Mouse (Mus musculus): ENCODE measurements at regions not wholly inside any gene's neighbourhood (a gene's known extent, or its start where the extent isn't known, plus 50 kb on each side); places are given as distances from the start of the nearest gene placed in this dataset.

- Histone ChIP-seq H3K9ac (no peak overlapping the region), H3K36me3 (no peaks in the 10 kb centered on the region), H3K4me3 (replicated peaks) (no peak overlapping the region), H3K27ac (no peak overlapping the region), H3K4me1 (no peaks in the 10 kb centered on the region), H3K27me3 (no peaks in the 10 kb centered on the region), H3K9me3 (replicated peaks) (no peaks in the 10 kb centered on the region), H3K4me2 (no peak overlapping the region)
- WGBS: 81% methylated on average over 4 of the region's 4 CpGs
- no peak for ATAC-seq (replicated peaks; ENCODE audit: low FRiP score)
These were observed 133.5 kb upstream of the Kdm8 start for GRCm38 (mm10) chr7:125310971-125311370.

GRCm38 (mm10) chr7:125313604-125314003, 130.9 kb upstream of the Kdm8 start:
- ATAC-seq (replicated peaks; ENCODE audit: low FRiP score): no peak

DNA sequence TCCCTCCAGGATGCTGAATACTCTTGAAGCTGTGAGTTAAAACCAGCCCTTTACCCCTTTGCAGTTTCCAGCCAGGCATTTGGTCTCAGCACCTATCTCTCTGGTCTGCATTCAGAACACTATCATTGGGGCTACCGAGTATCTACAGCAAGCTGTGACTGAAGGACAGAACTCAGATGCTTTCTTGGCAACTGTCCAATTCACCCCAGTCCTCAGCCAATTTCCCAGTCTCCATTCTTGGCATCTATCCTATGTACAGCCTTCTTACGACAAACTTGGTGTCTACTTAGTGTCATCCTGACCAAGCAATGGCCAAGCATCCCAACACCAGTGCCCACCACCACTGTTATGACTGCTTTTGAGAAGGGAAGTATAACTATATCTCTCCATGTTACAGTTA, 109.7 kb upstream of the Kdm8 start:
- H3K27ac ChIP-seq: no peak overlapping the region
- no peak overlapping the region for H3K4me3 ChIP-seq (replicated peaks)
- no peaks in the 10 kb centered on the region for H3K27me3 ChIP-seq
- no peak overlapping the region for H3K9ac ChIP-seq
- H3K4me2 ChIP-seq: no peak overlapping the region
- 73% methylated on average over 2 of the region's 2 CpGs for WGBS
- no peaks in the 10 kb centered on the region for H3K9me3 ChIP-seq (replicated peaks)
- no peaks in the 10 kb centered on the region for H3K4me1 ChIP-seq
- H3K36me3 ChIP-seq: no peaks in the 10 kb centered on the region
- ATAC-seq (replicated peaks; ENCODE audit: low FRiP score): no peak

More at GRCm38 (mm10) chr7:125313604-125314003, 130.9 kb upstream of the Kdm8 start:
- H3K27me3 ChIP-seq: no peaks in the 10 kb centered on the region
- no peaks in the 10 kb centered on the region for H3K4me1 ChIP-seq
- H3K9ac ChIP-seq: no peak overlapping the region
- no peaks in the 10 kb centered on the region for H3K9me3 ChIP-seq (replicated peaks)
- no peak overlapping the region for H3K27ac ChIP-seq
- WGBS: 87% methylated on average over 3 of the region's 3 CpGs
- H3K4me2 ChIP-seq: no peak overlapping the region
- no peak overlapping the region for H3K4me3 ChIP-seq (replicated peaks)
- H3K36me3 ChIP-seq: no peaks in the 10 kb centered on the region

- no peaks in the 10 kb centered on the region for H3K36me3 ChIP-seq
- H3K27ac ChIP-seq: no peak overlapping the region
- no peaks in the 10 kb centered on the region for H3K9me3 ChIP-seq (replicated peaks)
- no peak for ATAC-seq (replicated peaks; ENCODE audit: low FRiP score)
- H3K4me2 ChIP-seq: no peak overlapping the region
- H3K27me3 ChIP-seq: no peaks in the 10 kb centered on the region
- H3K9ac ChIP-seq: no peak overlapping the region
- no peak overlapping the region for H3K4me3 ChIP-seq (replicated peaks)
- H3K4me1 ChIP-seq: no peaks in the 10 kb centered on the region
- WGBS: 61% methylated on average over 3 of the region's 3 CpGs
These were observed 108.8 kb upstream of the Kdm8 start for GRCm38 (mm10) chr7:125335586-125336165.

DNA sequence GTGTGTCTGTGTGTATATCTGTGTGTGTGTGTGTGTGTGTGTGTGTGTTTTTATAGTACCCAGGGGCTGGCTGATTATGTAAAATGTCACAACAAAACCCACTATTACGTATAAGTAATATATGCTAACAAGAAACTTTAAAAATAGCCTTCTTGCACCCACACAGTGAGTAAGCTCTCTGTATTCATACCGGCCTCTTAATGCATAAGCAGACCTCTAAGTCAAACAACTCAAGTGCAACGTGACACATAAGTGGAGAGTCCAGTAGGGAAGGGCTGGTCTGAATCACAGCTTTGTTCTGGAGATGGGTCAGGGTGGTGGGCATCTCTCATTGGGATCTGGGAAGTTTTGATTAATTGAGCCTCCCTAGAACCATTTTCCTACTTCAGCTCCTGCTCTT, 107.7 kb upstream of the Kdm8 start:
- no peak for ATAC-seq (replicated peaks; ENCODE audit: low FRiP score)
- Histone ChIP-seq H3K9me3 (replicated peaks) (no peaks in the 10 kb centered on the region), H3K9ac (no peak overlapping the region), H3K4me3 (replicated peaks) (no peak overlapping the region), H3K4me2 (no peak overlapping the region), H3K36me3 (no peaks in the 10 kb centered on the region), H3K27me3 (no peaks in the 10 kb centered on the region), H3K27ac (no peak overlapping the region), H3K4me1 (no peaks in the 10 kb centered on the region)
- WGBS: 80% methylated on average over 3 of the region's 3 CpGs

- Histone ChIP-seq H3K36me3 (no peaks in the 10 kb centered on the region), H3K4me1 (no peaks in the 10 kb centered on the region), H3K4me3 (replicated peaks) (no peak overlapping the region), H3K4me2 (no peak overlapping the region), H3K27ac (no peak overlapping the region), H3K9me3 (replicated peaks) (no peaks in the 10 kb centered on the region), H3K9ac (no peak overlapping the region), H3K27me3 (no peaks in the 10 kb centered on the region)
- WGBS: 81% methylated on average over 6 of the region's 6 CpGs
- ATAC-seq (replicated peaks; ENCODE audit: low FRiP score): no peak
These were observed 106.2 kb upstream of the Kdm8 start for GRCm38 (mm10) chr7:125338177-125338751.

- no peaks in the 10 kb centered on the region for H3K27me3 ChIP-seq
- H3K4me3 ChIP-seq (replicated peaks): no peak overlapping the region
- no peaks in the 10 kb centered on the region for H3K4me1 ChIP-seq
- no peak overlapping the region for H3K27ac ChIP-seq
- 52% methylated on average over 14 of the region's 14 CpGs for WGBS
- ATAC-seq (replicated peaks; ENCODE audit: low FRiP score): no peak
- no peak overlapping the region for H3K4me2 ChIP-seq
- H3K9ac ChIP-seq: no peak overlapping the region
- H3K36me3 ChIP-seq: no peaks in the 10 kb centered on the region
- no peaks in the 10 kb centered on the region for H3K9me3 ChIP-seq (replicated peaks)
These were observed 104.1 kb upstream of the Kdm8 start for GRCm38 (mm10) chr7:125340326-125340905.

DNA sequence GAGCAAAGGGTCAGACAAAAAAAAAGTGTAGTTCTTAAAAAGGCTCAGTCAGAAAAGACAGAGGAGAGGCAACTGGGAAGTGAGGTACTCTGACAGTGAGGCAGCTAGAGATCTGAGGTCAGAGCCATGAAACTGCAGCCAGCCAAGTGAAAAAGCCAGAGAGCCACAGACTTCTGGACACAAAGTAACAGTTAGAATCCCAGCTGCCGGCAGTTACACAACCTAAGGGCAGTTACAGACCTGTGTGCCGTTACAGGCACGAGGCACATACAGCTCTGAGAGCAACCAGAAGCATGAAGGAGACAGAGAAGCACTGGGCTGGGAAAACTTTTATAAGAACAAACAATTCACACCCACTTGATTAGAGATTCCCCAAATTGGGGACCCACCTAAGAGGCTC, 94.9 kb upstream of the Kdm8 start:
- H3K9ac ChIP-seq: no peak overlapping the region
- H3K27ac ChIP-seq: no peak overlapping the region
- no peak overlapping the region for H3K4me2 ChIP-seq
- 42% methylated on average over 3 of the region's 3 CpGs for WGBS
- H3K4me3 ChIP-seq (replicated peaks): no peak overlapping the region
- H3K9me3 ChIP-seq (replicated peaks): no peaks in the 10 kb centered on the region
- H3K27me3 ChIP-seq: no peaks in the 10 kb centered on the region
- H3K4me1 ChIP-seq: 0 out of 2 replicates have a peak, but pooled peaks cover under 1% of the 10 kb centered on the region
- H3K36me3 ChIP-seq: no peaks in the 10 kb centered on the region
- no peak for ATAC-seq (replicated peaks; ENCODE audit: low FRiP score)

DNA sequence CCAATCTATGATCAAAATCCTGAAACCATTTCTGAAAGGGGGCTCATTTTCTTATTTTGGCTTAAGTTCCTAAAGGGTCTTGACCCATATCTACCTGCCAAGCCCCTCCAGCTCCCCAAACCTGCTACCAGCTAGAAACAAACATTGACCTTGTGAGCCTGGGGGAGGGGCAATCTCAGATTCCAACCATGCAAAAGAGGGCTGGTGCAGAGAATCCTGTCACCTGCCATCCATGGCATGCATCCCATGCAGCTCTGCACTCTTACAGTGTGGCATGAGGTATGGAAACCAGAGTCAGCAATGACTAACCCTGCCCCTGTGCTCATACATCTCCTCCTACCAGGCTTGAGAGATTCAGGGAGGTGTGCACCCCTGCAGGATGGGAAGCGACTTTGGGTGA, 90.3 kb upstream of the Kdm8 start:
- Histone ChIP-seq H3K9ac (no peak overlapping the region), H3K4me2 (no peak overlapping the region), H3K27ac (no peak overlapping the region), H3K9me3 (replicated peaks) (no peaks in the 10 kb centered on the region), H3K4me3 (replicated peaks) (no peak overlapping the region), H3K36me3 (no peaks in the 10 kb centered on the region), H3K27me3 (no peaks in the 10 kb centered on the region), H3K4me1 (0 out of 2 replicates have a peak, but pooled peaks cover 5% of the 10 kb centered on the region)
- WGBS: 93% methylated on average over 1 of the region's 1 CpGs
- no peak for ATAC-seq (replicated peaks; ENCODE audit: low FRiP score)

- H3K27me3 ChIP-seq: no peaks in the 10 kb centered on the region
- 0 out of 2 replicates have a peak, but pooled peaks cover 5% of the 10 kb centered on the region for H3K4me1 ChIP-seq
- WGBS: 65% methylated on average over 10 of the region's 10 CpGs
- ATAC-seq (replicated peaks; ENCODE audit: low FRiP score): no peak
- no peak overlapping the region for H3K27ac ChIP-seq
- no peak overlapping the region for H3K9ac ChIP-seq
- H3K36me3 ChIP-seq: no peaks in the 10 kb centered on the region
- no peak overlapping the region for H3K4me2 ChIP-seq
- no peaks in the 10 kb centered on the region for H3K9me3 ChIP-seq (replicated peaks)
- no peak overlapping the region for H3K4me3 ChIP-seq (replicated peaks)
These were observed 89.5 kb upstream of the Kdm8 start for GRCm38 (mm10) chr7:125354956-125355355.

DNA sequence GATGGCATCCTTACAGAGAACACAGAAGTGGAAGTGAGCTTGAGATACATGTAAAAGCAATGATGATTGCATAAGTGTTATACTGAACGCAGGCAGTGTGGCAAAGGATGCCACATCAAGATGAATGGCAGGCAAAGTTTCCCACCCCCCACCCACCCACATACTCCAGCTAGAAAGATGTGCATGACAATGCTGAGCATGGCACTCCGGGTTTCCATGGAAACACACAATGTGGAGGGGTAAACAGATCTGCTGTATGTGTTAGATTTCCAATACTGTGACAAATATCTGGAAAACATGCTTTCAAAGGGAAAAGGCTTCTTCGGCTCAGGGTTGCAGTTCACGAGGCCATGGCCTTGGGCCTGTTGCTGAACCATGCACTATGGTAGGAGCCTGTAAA, 86.5 kb upstream of the Kdm8 start:
- Histone ChIP-seq H3K4me2 (no peak overlapping the region), H3K9me3 (replicated peaks) (no peaks in the 10 kb centered on the region), H3K4me1 (0 out of 2 replicates have a peak, but pooled peaks cover 5% of the 10 kb centered on the region), H3K27me3 (no peaks in the 10 kb centered on the region), H3K27ac (no peak overlapping the region), H3K36me3 (no peaks in the 10 kb centered on the region), H3K9ac (no peak overlapping the region), H3K4me3 (replicated peaks) (no peak overlapping the region)
- ATAC-seq (replicated peaks; ENCODE audit: low FRiP score): no peak
- WGBS: 88% methylated on average over 4 of the region's 4 CpGs

DNA sequence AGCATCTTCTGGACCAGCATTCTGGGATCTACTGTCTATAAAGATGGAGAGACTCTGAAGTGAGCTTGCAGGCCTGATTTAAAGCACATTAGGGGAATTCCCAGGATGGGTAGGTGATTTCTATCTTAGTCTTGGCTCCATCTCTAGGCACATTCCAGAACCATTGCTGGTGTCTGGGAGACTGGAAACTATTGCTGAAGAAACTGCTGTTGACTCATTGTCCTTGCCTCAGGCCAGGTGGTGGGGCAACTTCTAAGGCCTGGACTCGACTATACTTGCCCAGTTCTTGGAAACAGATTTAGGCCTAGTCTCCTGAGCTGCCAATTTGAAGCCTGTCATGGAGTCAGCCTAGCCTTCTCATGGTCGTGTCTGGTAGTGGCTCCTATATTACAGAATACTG, 61.5 kb upstream of the Kdm8 start:
- Histone ChIP-seq H3K9ac (no peak overlapping the region), H3K4me1 (no peaks in the 10 kb centered on the region), H3K27me3 (no peaks in the 10 kb centered on the region), H3K4me2 (no peak overlapping the region), H3K9me3 (replicated peaks) (no peaks in the 10 kb centered on the region), H3K4me3 (replicated peaks) (no peak overlapping the region), H3K27ac (no peak overlapping the region), H3K36me3 (no peaks in the 10 kb centered on the region)
- ATAC-seq (replicated peaks; ENCODE audit: low FRiP score): no peak
- WGBS: 68% methylated on average over 2 of the region's 2 CpGs

GRCm38 (mm10) chr7:125384171-125384570, 60.3 kb upstream of the Kdm8 start:
- Histone ChIP-seq H3K4me3 (replicated peaks) (no peak overlapping the region), H3K9me3 (replicated peaks) (no peaks in the 10 kb centered on the region), H3K9ac (no peak overlapping the region), H3K4me1 (no peaks in the 10 kb centered on the region), H3K27me3 (no peaks in the 10 kb centered on the region), H3K27ac (no peak overlapping the region), H3K36me3 (no peaks in the 10 kb centered on the region), H3K4me2 (no peak overlapping the region)
- ATAC-seq (replicated peaks; ENCODE audit: low FRiP score): no peak
- 88% methylated on average over 4 of the region's 4 CpGs for WGBS
